Mouse (Mus musculus) embryonic facial prominence, embryonic 15.5 days (tissue): ENCODE data around the gene Pclo. TPM values are rescaled to one million over a fixed set of nuclear protein-coding genes. Genes with fewer than 3 reads are reported as not detected.

Source experiments
- ATAC-seq: fragments of 200-750 bp; cut with Nextera tagmentation; 2 replicates; pipeline ENCODE4 v1.8.0; 2017; ENCODE audit warnings: low read depth, moderate TSS enrichment; ENCODE audit not compliant: insufficient number of reproducible peaks, low FRiP score, low TSS enrichment
- H3K27ac ChIP-seq: fragments of 300-500 bp; sonication (generic); replicated peaks from 2 replicates; pipeline ENCODE4 v1.5.1; 2015; ENCODE audit warnings: mild to moderate bottlenecking, inconsistent platforms
- H3K27me3 ChIP-seq: fragments of 300-500 bp; sonication (generic); 2 replicates; pipeline ENCODE4 v1.6.1; 2015; ENCODE audit warnings: inconsistent platforms
- H3K36me3 ChIP-seq: fragments of 300-500 bp; sonication (generic); 2 replicates; pipeline ENCODE4 v1.6.1; 2015; ENCODE audit warnings: mild to moderate bottlenecking, inconsistent platforms
- H3K4me1 ChIP-seq: fragments of 300-500 bp; sonication (generic); 2 replicates; pipeline ENCODE4 v1.6.1; 2015; ENCODE audit warnings: inconsistent platforms
- H3K4me2 ChIP-seq: fragments of 300-500 bp; sonication (generic); replicated peaks from 2 replicates; pipeline ENCODE4 v1.6.1; 2015; ENCODE audit warnings: mild to moderate bottlenecking, inconsistent platforms
- H3K4me3 ChIP-seq: fragments of 300-500 bp; sonication (generic); replicated peaks from 2 replicates; pipeline ENCODE4 v1.5.1; 2015; ENCODE audit warnings: mild to moderate bottlenecking, inconsistent platforms
- H3K9ac ChIP-seq: fragments of 300-500 bp; sonication (generic); 2 replicates; pipeline ENCODE4 v1.6.1; 2015; ENCODE audit warnings: inconsistent platforms
- H3K9me3 ChIP-seq: fragments of 300-500 bp; sonication (generic); replicated peaks from 2 replicates; pipeline ENCODE4 v1.6.1; 2016; ENCODE audit warnings: inconsistent platforms
- WGBS: fragments of 180-500 bp; shearing (Covaris S2); methylation state at CpG from one replicate; pipeline ENCODE4 v1.1.7; 2015; 5-methylcytosine and 5-hydroxymethylcytosine counted together
- polyA plus RNA-seq: library from polyadenylated mRNA; unstranded; fragments of >200 nt; fragmentation: Nextera tagmentation; extraction: Ambion mirVana; gene quantifications from 2 replicates; pipeline ENCODE4 v1.2.1, GENCODE M21; 2015

The Pclo gene
- polyA plus RNA-seq, 1 experiment from 2014 or later, result 1.1 TPM

GRCm38 (mm10) chr5:14575626-14576025 is 60.9 kb downstream of the Pclo start:
- 80% methylated on average over 3 of the region's 3 CpGs for WGBS
- Histone ChIP-seq H3K4me2 (no peak overlapping the region), H3K27ac (no peak overlapping the region), H3K9me3 (no peaks in the 10 kb centered on the region), H3K36me3 (no peaks in the 10 kb centered on the region), H3K27me3 (no peaks in the 10 kb centered on the region), H3K4me1 (no peaks in the 10 kb centered on the region), H3K4me3 (no peak overlapping the region), H3K9ac (no peak overlapping the region)
- ATAC-seq, result no peak

GRCm38 (mm10) chr5:14591479-14591878 is 76.8 kb downstream of the Pclo start:
- Histone ChIP-seq H3K27me3 (no peaks in the 10 kb centered on the region), H3K9ac (no peak overlapping the region), H3K27ac (no peak overlapping the region), H3K36me3 (no peaks in the 10 kb centered on the region), H3K9me3 (no peaks in the 10 kb centered on the region), H3K4me2 (no peak overlapping the region), H3K4me1 (no peaks in the 10 kb centered on the region), H3K4me3 (no peak overlapping the region)
- no peak for ATAC-seq
- WGBS, result 84% methylated on average over 3 of the region's 3 CpGs

- Histone ChIP-seq H3K9me3 (no peaks in the 10 kb centered on the region), H3K27ac (no peak overlapping the region), H3K27me3 (no peaks in the 10 kb centered on the region), H3K36me3 (no peaks in the 10 kb centered on the region), H3K9ac (no peak overlapping the region), H3K4me1 (no peaks in the 10 kb centered on the region), H3K4me3 (no peak overlapping the region), H3K4me2 (no peak overlapping the region)
- ATAC-seq, result no peak
- 53% methylated on average over 2 of the region's 2 CpGs for WGBS
These were observed 80.8 kb downstream of the Pclo start for GRCm38 (mm10) chr5:14595426-14596013.

- Histone ChIP-seq H3K27ac (no peak overlapping the region), H3K36me3 (no peaks in the 10 kb centered on the region)
These were observed 93.6 kb downstream of the Pclo start for GRCm38 (mm10) chr5:14608318-14608717.

GRCm38 (mm10) chr5:14621146-14621545 is 106.4 kb downstream of the Pclo start:
- no peaks in the 10 kb centered on the region for H3K9me3 ChIP-seq
- no peak overlapping the region for H3K4me3 ChIP-seq
- WGBS, result 85% methylated on average over 7 of the region's 7 CpGs
- no peak overlapping the region for H3K27ac ChIP-seq
- no peaks in the 10 kb centered on the region for H3K4me1 ChIP-seq
- no peaks in the 10 kb centered on the region for H3K27me3 ChIP-seq
- no peaks in the 10 kb centered on the region for H3K36me3 ChIP-seq
- ATAC-seq, result no peak
- H3K4me2 ChIP-seq, result no peak overlapping the region
- no peak overlapping the region for H3K9ac ChIP-seq

More at GRCm38 (mm10) chr5:14608318-14608717, 93.6 kb downstream of the Pclo start:
- no peaks in the 10 kb centered on the region for H3K27me3 ChIP-seq
- H3K4me1 ChIP-seq, result no peaks in the 10 kb centered on the region
- no peaks in the 10 kb centered on the region for H3K9me3 ChIP-seq
- H3K4me2 ChIP-seq, result no peak overlapping the region
- no peak overlapping the region for H3K4me3 ChIP-seq
- 66% methylated on average over 1 of the region's 1 CpGs for WGBS
- no peak overlapping the region for H3K9ac ChIP-seq
- no peak for ATAC-seq

- H3K4me1 ChIP-seq, result no peaks in the 10 kb centered on the region
- ATAC-seq, result no peak
These were observed 108.6 kb downstream of the Pclo start for GRCm38 (mm10) chr5:14623360-14623759.

GRCm38 (mm10) chr5:14641260-14641659 is 126.5 kb downstream of the Pclo start:
- Histone ChIP-seq H3K9ac (no peak overlapping the region), H3K36me3 (no peaks in the 10 kb centered on the region), H3K27ac (no peak overlapping the region), H3K4me1 (no peaks in the 10 kb centered on the region), H3K27me3 (no peaks in the 10 kb centered on the region), H3K4me3 (no peak overlapping the region), H3K9me3 (no peaks in the 10 kb centered on the region), H3K4me2 (no peak overlapping the region)
- 78% methylated on average over 1 of the region's 1 CpGs for WGBS
- no peak for ATAC-seq

More at GRCm38 (mm10) chr5:14623360-14623759, 108.6 kb downstream of the Pclo start:
- 71% methylated on average over 7 of the region's 7 CpGs for WGBS
- Histone ChIP-seq H3K9ac (no peak overlapping the region), H3K27me3 (no peaks in the 10 kb centered on the region), H3K9me3 (no peaks in the 10 kb centered on the region), H3K27ac (no peak overlapping the region), H3K4me2 (no peak overlapping the region), H3K4me3 (no peak overlapping the region), H3K36me3 (no peaks in the 10 kb centered on the region)

GRCm38 (mm10) chr5:14645856-14646255 is 131.1 kb downstream of the Pclo start:
- no peak for ATAC-seq
- Histone ChIP-seq H3K9me3 (no peaks in the 10 kb centered on the region), H3K27ac (no peak overlapping the region), H3K4me3 (no peak overlapping the region), H3K9ac (no peak overlapping the region), H3K4me1 (no peaks in the 10 kb centered on the region), H3K36me3 (no peaks in the 10 kb centered on the region), H3K27me3 (no peaks in the 10 kb centered on the region), H3K4me2 (no peak overlapping the region)
- WGBS, result 85% methylated on average over 3 of the region's 3 CpGs

- Histone ChIP-seq H3K36me3 (no peaks in the 10 kb centered on the region), H3K27ac (no peak overlapping the region), H3K4me2 (no peak overlapping the region), H3K4me3 (no peak overlapping the region), H3K9ac (no peak overlapping the region), H3K27me3 (no peaks in the 10 kb centered on the region), H3K9me3 (no peaks in the 10 kb centered on the region), H3K4me1 (no peaks in the 10 kb centered on the region)
- 56% methylated on average over 1 of the region's 1 CpGs for WGBS
- no peak for ATAC-seq
These were observed 145.9 kb downstream of the Pclo start for GRCm38 (mm10) chr5:14660637-14661036.

GRCm38 (mm10) chr5:14662180-14662579 is 147.5 kb downstream of the Pclo start:
- no peaks in the 10 kb centered on the region for H3K4me1 ChIP-seq
- H3K4me3 ChIP-seq, result no peak overlapping the region
- WGBS, result 70% methylated on average over 1 of the region's 1 CpGs
- no peak for ATAC-seq
- no peak overlapping the region for H3K4me2 ChIP-seq
- no peaks in the 10 kb centered on the region for H3K9me3 ChIP-seq
- no peak overlapping the region for H3K27ac ChIP-seq
- no peaks in the 10 kb centered on the region for H3K36me3 ChIP-seq
- H3K9ac ChIP-seq, result no peak overlapping the region
- H3K27me3 ChIP-seq, result no peaks in the 10 kb centered on the region

GRCm38 (mm10) chr5:14662603-14663002 is 147.9 kb downstream of the Pclo start:
- Histone ChIP-seq H3K27me3 (no peaks in the 10 kb centered on the region), H3K27ac (no peak overlapping the region), H3K4me1 (no peaks in the 10 kb centered on the region), H3K4me2 (no peak overlapping the region), H3K9ac (no peak overlapping the region), H3K9me3 (no peaks in the 10 kb centered on the region), H3K36me3 (no peaks in the 10 kb centered on the region), H3K4me3 (no peak overlapping the region)
- 82% methylated on average over 1 of the region's 1 CpGs for WGBS
- ATAC-seq, result no peak

GRCm38 (mm10) chr5:14680419-14680818 is 165.7 kb downstream of the Pclo start:
- Histone ChIP-seq H3K27ac (no peak overlapping the region), H3K36me3 (no peaks in the 10 kb centered on the region), H3K4me1 (no peaks in the 10 kb centered on the region), H3K9me3 (no peaks in the 10 kb centered on the region), H3K4me2 (no peak overlapping the region), H3K27me3 (no peaks in the 10 kb centered on the region), H3K9ac (no peak overlapping the region), H3K4me3 (no peak overlapping the region)
- WGBS, result 86% methylated on average over 6 of the region's 6 CpGs
- no peak for ATAC-seq
